Mouse (Mus musculus) cerebellum, adult 9-10 months (tissue): ENCODE results near the gene Ss18l1.

Experiments used
- DNase-seq: peaks from one replicate; pipeline ENCODE4 v3.0.0; 2022

Gene Ss18l1

GRCm38 (mm10) chr2:180090285-180090684 lies 48.0 kb downstream of the Ss18l1 start:
- no peak for DNase-seq

- DNase-seq, result no peak
Measured at GRCm38 (mm10) chr2:180095711-180096110, 53.4 kb downstream of the Ss18l1 start.

GRCm38 (mm10) chr2:180097585-180097984 lies 55.3 kb downstream of the Ss18l1 start:
- no peak for DNase-seq

GRCm38 (mm10) chr2:180098167-180098566 lies 55.9 kb downstream of the Ss18l1 start:
- no peak for DNase-seq

GRCm38 (mm10) chr2:180099529-180099928 lies 57.2 kb downstream of the Ss18l1 start:
- no peak for DNase-seq

- peak; percentile 42 for DNase-seq
Measured at GRCm38 (mm10) chr2:180103151-180103977, 61.1 kb downstream of the Ss18l1 start.

- peak; percentile 73 for DNase-seq
Measured at GRCm38 (mm10) chr2:180103978-180104658, 61.8 kb downstream of the Ss18l1 start, which contains the start of gene Hrh3. Hrh3 (minus strand) TSS chr2:180104488.

- peak; percentile 61 for DNase-seq
Measured at GRCm38 (mm10) chr2:180104659-180105377, 62.5 kb downstream of the Ss18l1 start.

- DNase-seq, result peak; percentile 60
Measured at GRCm38 (mm10) chr2:180105441-180106190, 63.3 kb downstream of the Ss18l1 start.

- no peak for DNase-seq
Measured at GRCm38 (mm10) chr2:180107081-180107480, 64.8 kb downstream of the Ss18l1 start.

- no peak for DNase-seq
Measured at GRCm38 (mm10) chr2:180108285-180108684, 66.0 kb downstream of the Ss18l1 start.

GRCm38 (mm10) chr2:180113909-180114890 lies 71.9 kb downstream of the Ss18l1 start:
- DNase-seq, result peak; percentile 84

GRCm38 (mm10) chr2:180115279-180115678 lies 73.0 kb downstream of the Ss18l1 start:
- peak; percentile 68 for DNase-seq

GRCm38 (mm10) chr2:180116081-180116493 lies 73.8 kb downstream of the Ss18l1 start:
- no peak for DNase-seq

- DNase-seq, result peak; percentile 75
Measured at GRCm38 (mm10) chr2:180116741-180117484, 74.6 kb downstream of the Ss18l1 start.

- DNase-seq, result peak; percentile 66
Measured at GRCm38 (mm10) chr2:180117485-180118194, 75.3 kb downstream of the Ss18l1 start.

GRCm38 (mm10) chr2:180118661-180119438 lies 76.5 kb downstream of the Ss18l1 start, which contains the start of gene Osbpl2:
Osbpl2 (plus strand) TSS chr2:180119306.
- DNase-seq, result peak; percentile 100
